Mouse (Mus musculus) spleen, adult 2 months (tissue): ENCODE results near the gene Dock9.

ENCODE experiments used
- CTCF ChIP-seq: fragments of 200-500 bp; IDR thresholded peaks from 2 replicates; pipeline ENCODE4 v1.5.1; 2011; ENCODE audit warnings: mild to moderate bottlenecking, inconsistent platforms; ENCODE audit not compliant: insufficient read depth, insufficient read length, insufficient replicate concordance; ENCODE audit errors: extremely low read depth
- POLR2A ChIP-seq: fragments of 200-500 bp; IDR thresholded peaks from 2 replicates; pipeline ENCODE4 v1.6.1; 2011; ENCODE audit warnings: low read depth, low read length, inconsistent platforms

DNA sequence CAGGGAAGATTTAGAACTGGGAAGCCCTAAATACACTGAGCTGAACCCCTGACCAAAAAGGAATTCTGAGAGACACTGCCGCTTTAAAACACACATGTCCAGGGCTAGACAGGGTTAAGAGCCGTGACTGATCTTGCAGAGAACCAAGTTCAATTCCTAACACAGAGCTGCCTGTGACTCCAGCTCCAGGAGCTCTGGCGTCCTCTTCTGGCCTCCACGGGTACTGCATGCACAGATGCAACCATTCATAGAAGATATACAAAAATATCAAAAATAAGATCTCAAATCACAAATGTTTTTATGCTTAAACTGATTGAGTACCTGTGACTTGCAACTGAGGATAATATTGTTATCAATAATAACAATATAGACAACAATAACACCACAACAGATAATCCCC lies 20.9 kb downstream of the Dock9 start:
- TF ChIP-seq CTCF = no peak
- TF ChIP-seq POLR2A = no peak
